Mouse (Mus musculus) thymus, adult 2 months (tissue): Measurements from ENCODE around the gene Prss16.

Source experiments
- CTCF ChIP-seq: fragments of 200-500 bp; IDR thresholded peaks from 2 replicates; pipeline ENCODE4 v1.5.1; 2012; ENCODE audit warnings: mild to moderate bottlenecking, control low read depth, low read length, moderate library complexity, borderline replicate concordance; ENCODE audit not compliant: control insufficient read depth, poor library complexity, insufficient read depth; ENCODE audit errors: extremely low read depth
- POLR2A ChIP-seq: fragments of 200-500 bp; IDR thresholded peaks from 2 replicates; pipeline ENCODE4 v1.6.1; 2012; ENCODE audit warnings: mild to moderate bottlenecking, low read length, control low read depth, moderate library complexity; ENCODE audit not compliant: control insufficient read depth, poor library complexity, insufficient read depth; ENCODE audit errors: extremely low read depth

GRCm38 (mm10) chr13:22036149-22036956 lies 26.8 kb upstream of the Prss16 start:
- TF ChIP-seq CTCF (no peak), POLR2A (no peak)
